Mouse (Mus musculus) gastrocnemius, adult 2 months (tissue): ENCODE measurements at regions not wholly inside any gene's neighbourhood (a gene's known extent, or its start where the extent isn't known, plus 50 kb on each side); places are given as distances from the start of the nearest gene placed in this dataset.
"Not testable (repeated sequence)": the region's sequence is repeated elsewhere in the genome, so short reads cannot be mapped to it uniquely, and the experiment has no call there.

Source experiments
- DNase-seq: peaks from one replicate; pipeline ENCODE4 v3.0.0; 2022
- H3K27ac ChIP-seq: fragments of 200-600 bp; 2 replicates; pipeline ENCODE4 v1.8.1; 2022; ENCODE audit warnings: mild to moderate bottlenecking
- H3K4me3 ChIP-seq: fragments of 200-600 bp; 2 replicates; pipeline ENCODE4 v1.8.1; 2022; ENCODE audit warnings: mild to moderate bottlenecking, moderate library complexity
- CTCF ChIP-seq: fragments of 200-600 bp; IDR thresholded peaks from 2 replicates; pipeline ENCODE4 v1.8.1; 2022; ENCODE audit warnings: antibody characterized with exemption, mild to moderate bottlenecking, moderate library complexity
- intact Hi-C: fragments of 180-260 bp; cut with DNase I; formaldehyde crosslinking; loops from one replicate; pipeline ENCODE4 v1.15.1; 2025

DNA sequence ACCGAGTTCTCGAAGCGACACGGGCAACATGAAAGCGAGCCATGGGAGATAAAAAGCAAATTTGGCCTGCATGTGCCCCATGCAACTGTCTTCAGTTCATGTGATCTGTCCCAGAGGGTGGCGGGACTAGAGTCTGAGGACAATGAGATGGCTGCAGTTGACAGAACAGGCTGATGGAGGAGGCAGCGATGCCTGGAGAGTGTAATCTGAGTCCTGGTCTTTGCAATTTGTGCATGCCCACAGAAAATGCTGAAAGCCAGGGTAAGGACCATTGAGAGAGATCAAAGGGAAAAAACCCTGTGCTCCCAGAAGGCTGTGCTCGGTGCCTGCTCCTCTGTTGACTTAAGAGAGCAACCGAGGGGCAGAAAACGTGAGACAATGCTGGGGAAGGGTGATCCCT, 624.8 kb upstream of the BB014433 start:
- Histone ChIP-seq H3K4me3 (no peak overlapping the region), H3K27ac (no peak overlapping the region)
- no peak for DNase-seq
- intact Hi-C loops: no loop called here
- no peak for TF ChIP-seq CTCF

DNA sequence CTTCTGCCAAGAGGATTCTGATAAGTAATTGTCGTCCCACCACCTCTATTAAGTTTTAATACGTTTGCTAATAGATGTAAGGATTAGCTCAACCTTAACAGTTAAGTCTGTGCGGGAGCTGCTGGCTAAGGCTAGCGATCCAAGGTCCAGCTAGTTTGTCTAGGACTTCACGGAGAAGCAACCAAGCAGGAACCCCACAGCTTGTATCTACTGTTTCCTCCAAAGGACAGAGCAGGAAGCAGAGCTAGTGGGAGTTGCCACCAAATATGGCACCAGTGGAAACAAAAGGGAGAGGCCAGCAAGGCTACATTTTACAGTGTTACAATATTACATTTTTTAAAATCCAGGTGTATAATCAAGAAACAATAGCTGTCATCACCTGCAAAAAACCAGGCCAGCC, 624.4 kb upstream of the BB014433 start:
- intact Hi-C loops: no loop called here
- Histone ChIP-seq H3K4me3 (no peak overlapping the region), H3K27ac (no peak overlapping the region)
- no peak for TF ChIP-seq CTCF
- DNase-seq: no peak

DNA sequence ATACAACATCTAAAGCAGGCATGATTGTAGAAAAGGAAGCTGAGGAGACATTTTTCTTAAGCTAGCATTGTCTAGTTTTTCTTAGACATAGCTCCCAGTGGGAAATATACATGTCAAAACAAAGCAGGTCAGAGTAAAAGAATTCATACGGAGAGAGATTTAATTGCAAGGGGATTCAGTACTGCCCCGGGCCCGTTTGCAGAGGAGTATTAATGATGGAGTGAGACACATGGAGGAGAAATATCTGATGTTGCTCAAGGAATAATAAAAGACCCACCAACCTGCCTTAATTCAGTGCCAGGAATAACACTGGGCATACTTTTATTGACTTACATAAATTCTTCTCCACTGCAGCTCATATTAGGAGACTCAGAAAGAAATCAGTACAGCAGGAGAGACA, 623.6 kb upstream of the BB014433 start:
- Histone ChIP-seq H3K27ac (no peak overlapping the region), H3K4me3 (no peak overlapping the region)
- intact Hi-C loops: no loop called here
- no peak for DNase-seq
- no peak for TF ChIP-seq CTCF

DNA sequence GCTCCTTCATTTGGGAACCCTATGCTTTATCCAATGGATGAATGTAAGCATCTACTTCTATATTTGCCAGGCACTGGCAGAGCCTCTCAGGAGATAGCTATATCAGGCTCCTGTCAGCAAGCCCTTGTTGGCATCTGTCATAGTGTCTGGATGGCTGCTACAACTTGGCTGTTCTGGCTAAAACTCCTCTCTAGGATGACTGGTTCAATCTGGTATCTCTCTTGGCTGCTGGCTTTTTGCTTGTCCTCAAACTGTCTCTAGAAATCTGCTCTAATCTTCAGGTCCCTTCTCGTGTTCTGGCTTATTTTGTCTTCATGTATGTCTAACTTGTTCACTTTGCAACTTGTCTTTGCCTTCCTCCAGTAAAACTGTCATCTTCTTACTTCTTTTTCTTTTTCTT, 614.7 kb upstream of the BB014433 start:
- DNase-seq: no peak
- TF ChIP-seq CTCF: no peak
- Histone ChIP-seq H3K4me3 (no peak overlapping the region), H3K27ac (no peak overlapping the region)
- intact Hi-C loops: no loop called here

DNA sequence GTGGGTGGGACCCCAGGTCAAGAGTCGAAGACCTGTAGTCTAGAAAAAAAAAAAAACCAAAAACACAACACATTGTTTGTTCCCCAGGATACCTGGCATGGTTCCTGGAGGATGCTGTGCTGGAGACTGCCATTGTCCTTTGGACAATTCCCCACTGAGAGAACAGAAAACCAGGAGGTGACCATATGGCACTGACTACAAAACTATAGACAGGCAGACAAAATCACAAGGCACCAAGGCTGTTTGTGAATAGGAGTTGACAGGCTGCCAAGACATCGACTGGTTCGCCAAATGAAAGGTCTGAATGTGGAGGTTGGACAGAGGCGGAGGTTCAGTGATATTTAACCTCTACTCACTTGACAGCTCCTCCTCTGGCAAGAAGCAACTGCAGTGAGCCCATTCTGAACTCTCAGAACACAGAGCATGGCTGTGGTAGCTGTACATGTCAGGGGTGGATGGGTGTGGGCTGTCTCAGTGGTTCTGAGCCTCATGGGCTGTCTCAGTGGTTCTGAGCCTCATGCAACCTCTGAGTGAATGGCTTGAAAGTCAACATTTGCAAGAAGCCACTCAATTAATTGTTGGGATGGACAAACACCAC, 589.0 kb upstream of the BB014433 start:
- no peak for DNase-seq
- H3K4me3 ChIP-seq: no peak overlapping the region
- intact Hi-C loops: no loop called here
- no peak for TF ChIP-seq CTCF
- H3K27ac ChIP-seq: no peak overlapping the region

DNA sequence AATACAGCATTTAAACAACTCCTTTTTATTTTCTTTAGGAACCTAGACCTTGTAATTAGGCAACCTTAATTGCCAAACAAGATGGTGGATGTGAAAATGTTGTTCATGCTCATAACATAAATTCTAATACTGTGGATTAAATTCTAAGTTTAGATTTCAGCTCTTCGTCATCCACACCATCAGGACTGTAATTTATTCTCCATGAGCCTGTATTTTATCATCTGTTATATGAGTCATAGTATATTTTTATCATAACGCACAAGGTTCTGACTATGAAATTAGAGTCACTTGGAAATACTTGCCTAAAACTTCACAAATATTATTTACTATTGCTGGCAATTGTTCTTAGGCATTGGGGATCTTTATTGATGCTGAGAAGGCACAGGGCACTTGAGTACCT, 582.7 kb upstream of the BB014433 start:
- no peak overlapping the region for H3K4me3 ChIP-seq
- no peak overlapping the region for H3K27ac ChIP-seq
- DNase-seq: no peak
- intact Hi-C loops: no loop called here
- TF ChIP-seq CTCF: no peak

DNA sequence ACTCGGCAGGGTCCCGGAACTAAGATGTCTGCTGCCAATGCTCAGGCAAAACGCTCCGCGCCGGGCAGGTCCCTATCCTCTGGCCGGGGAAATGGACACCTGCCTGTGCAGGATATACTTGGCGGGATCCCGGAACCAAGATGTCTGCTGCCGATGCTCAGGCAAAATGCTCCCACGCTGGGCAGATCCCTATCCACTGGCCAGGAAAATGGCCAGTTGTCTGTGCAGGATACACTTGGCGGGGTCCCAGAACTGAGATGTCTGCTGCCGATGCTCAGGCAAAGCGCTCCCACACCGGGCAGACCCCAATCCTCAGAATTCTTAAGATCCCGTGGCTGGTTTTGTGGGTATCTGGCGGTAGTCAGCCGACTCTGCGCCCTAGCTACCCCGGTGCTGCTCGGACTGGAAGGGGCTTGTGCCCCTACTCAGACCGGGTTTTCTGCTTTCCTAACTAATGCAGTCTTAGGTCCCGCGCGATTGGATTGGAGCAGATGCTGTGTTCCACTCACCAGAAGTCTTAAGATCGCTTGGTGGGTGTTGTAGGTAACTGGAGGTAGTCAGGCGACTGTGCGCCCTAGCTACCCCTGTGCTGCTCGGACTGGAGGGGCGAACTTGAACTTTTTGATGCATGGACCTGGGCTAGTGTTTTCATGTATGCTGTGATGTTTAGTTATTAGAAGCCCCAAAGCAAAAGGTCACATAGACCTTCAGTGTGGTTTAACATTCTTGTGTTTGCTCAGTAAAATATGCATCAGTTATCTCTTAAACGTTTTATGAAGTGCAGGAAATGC, 577.9 kb upstream of the BB014433 start:
- DNase-seq, H3K27ac ChIP-seq, intact Hi-C loops, H3K4me3 ChIP-seq: not testable (repeated sequence)

DNA sequence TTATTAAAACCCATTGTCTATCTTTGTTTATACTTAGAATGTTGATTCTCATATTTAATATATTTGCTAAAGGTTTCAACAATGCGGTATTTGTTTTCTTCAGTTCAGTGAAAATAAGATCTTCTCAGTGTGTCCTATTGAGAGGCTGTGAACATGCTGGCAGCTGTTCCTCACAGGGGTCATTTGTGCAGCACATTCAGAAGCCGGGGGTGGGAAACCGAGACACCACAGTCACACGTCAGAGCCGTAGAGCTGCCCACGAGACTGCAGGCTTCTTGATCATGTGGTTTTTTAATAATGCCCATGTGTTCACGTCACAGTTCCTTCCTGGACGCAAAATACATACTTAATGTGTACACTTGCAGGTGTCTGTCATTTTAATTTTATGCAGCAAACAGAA, 564.3 kb upstream of the BB014433 start:
- no peak for DNase-seq
- intact Hi-C loops: no loop called here
- TF ChIP-seq CTCF: no peak
- H3K27ac ChIP-seq: no peak overlapping the region
- no peak overlapping the region for H3K4me3 ChIP-seq

DNA sequence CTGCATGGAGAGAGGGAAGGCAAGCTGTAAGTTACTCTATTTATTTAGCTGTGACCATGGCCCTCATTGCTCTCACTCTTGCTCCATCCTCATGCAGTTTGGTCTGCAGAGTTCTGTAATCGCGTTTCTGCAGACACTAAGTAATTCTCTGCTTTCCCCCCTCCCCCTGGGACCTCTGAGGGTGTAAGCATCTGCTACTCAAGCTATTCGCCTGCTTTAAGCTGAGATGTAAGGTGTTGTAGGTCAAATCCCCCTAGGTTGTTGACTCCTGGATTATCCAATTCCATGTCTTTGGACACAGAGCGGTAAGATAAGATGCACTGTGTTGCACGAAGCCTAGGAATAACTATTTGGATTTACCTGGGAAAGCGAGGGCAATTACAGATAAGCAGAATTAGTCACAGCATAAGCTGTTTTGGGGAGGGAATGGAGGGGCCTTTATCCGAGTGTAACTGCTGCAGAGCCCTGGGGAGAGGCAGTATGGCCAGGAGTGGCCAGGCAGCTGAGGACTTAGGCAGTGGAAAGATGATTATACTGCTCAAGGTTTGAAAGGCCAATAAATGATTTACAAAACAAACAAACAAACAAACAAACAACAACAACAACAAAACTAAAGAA, 561.8 kb upstream of the BB014433 start:
- no peak overlapping the region for H3K27ac ChIP-seq
- no peak for TF ChIP-seq CTCF
- DNase-seq: no peak
- intact Hi-C loops: no loop called here
- H3K4me3 ChIP-seq: no peak overlapping the region

DNA sequence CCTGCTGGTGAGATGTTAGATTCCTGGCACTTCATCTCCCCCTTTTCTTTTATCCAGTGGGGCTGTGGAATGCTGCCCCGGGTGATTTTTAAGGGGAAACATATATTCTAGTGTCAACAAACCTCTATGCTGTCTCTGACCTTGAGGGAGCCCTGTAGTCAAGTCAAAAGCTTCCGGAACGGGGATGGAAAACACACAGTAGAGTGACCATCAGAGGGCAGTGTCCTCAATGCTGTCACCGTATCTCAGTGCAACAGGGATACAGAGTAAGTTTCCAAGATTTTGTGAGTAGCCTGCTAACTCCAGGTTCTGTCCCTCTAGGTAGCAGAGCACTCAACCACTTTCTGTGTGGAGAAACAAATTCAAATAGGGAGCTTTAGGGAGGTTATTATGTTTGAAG, 555.7 kb upstream of the BB014433 start:
- DNase-seq: no peak
- Histone ChIP-seq H3K4me3 (no peak overlapping the region), H3K27ac (no peak overlapping the region)
- intact Hi-C loops: no loop called here
- TF ChIP-seq CTCF: peak; percentile 37

DNA sequence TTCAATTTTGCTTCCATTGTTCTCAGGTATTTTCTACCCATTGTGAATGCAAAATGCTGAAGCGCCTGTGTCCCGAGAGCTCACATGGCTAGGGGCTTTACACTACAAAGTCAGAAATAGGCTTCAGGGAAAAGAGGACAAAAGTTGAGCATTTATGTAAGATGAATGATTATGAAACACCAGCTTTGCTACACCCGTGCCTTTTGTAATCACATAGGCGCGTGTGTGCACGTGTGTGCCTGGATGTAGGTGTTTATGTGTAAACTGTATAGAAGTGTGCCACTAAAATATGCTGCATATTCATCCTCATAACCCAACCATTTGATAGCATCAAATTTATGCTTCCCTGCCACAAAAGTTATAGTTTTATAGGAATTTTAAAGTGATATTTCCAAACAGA, 547.2 kb upstream of the BB014433 start:
- no peak overlapping the region for H3K4me3 ChIP-seq
- H3K27ac ChIP-seq: no peak overlapping the region
- intact Hi-C loops: no loop called here
- no peak for DNase-seq
- TF ChIP-seq CTCF: no peak

DNA sequence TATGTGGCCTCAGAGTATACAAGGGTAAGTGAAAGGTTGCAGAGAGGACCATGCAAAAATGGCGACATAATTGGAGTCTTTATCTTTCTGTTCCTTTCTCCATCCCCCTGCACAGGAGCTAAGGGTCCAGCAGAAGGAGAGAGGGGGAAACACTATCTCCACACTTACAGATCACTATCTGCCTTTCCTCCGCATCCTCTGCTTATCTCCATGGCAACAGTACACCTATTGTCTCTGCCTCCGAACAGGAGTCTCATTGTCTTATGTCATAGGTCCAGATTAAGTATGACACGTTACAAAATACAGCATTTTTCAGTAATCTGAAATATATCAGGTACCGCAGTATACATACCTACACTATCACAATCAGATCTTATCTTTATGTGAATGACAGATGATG, 537.9 kb upstream of the BB014433 start:
- intact Hi-C loops: no loop called here
- H3K4me3 ChIP-seq: no peak overlapping the region

DNA sequence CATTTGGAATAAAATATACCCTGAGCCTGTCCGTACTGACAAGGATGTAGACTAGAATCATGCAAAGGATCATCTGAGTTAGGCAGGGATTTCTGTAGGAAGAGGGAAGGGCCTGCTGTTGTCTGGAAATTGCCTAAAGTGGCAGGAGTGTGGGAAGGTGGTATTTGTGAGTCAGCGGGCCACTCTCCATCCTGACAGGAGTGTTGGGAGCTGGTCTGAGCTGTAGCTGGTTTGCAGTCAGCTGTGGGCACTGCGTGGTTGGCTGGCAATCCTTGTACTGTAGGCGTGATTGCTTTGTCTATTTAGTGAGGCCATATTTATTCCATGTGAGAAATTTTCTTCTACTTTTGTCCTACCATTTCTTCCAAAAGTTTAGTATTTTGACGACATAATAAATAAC, 524.2 kb upstream of the BB014433 start:
- H3K4me3 ChIP-seq: no peak overlapping the region
- no peak for TF ChIP-seq CTCF
- no peak for DNase-seq
- H3K27ac ChIP-seq: no peak overlapping the region
- intact Hi-C loops: no loop called here

More for the DNA sequence above, 537.9 kb upstream of the BB014433 start:
- DNase-seq: no peak
- no peak for TF ChIP-seq CTCF
- H3K27ac ChIP-seq: no peak overlapping the region

DNA sequence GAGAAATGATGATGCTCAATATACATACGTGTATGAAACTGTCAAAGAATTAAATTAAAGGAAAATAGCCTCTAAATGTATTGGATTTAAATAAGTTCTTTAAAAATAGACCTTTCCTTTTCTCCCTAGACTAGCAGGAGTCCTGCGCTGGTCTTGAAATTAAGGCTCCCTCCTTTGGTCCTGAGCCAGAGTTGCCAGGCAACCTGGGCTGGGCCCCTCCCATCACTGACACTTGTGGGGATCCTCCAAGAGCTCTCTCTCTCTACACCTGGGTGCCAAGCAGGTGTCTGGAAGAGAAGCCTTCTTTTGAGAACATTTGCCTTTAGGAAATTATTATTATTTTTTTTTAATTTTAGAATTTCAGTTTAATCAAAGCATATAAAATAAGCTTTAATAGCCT, 521.9 kb upstream of the BB014433 start:
- Histone ChIP-seq H3K4me3 (no peak overlapping the region), H3K27ac (no peak overlapping the region)
- DNase-seq: no peak
- TF ChIP-seq CTCF: no peak
- intact Hi-C loops: no loop called here
